Mouse (Mus musculus): ENCODE measurements around the gene Olfr341.

The Olfr341 gene

GRCm38 (mm10) chr2:36482368-36482767 is at the start of gene Olfr341:
TSS of gene Olfr341 (minus strand) at chr2:36482468.
- DNase-seq, result no peak

GRCm38 (mm10) chr2:36524698-36525097 is 42.4 kb upstream of the Olfr341 start, which contains the start of gene Olfr342:
TSS of gene Olfr342 (plus strand) at chr2:36524998.
- DNase-seq, result no peak

GRCm38 (mm10) chr2:36473634-36474033 is 8.6 kb downstream of the Olfr341 start:
- no peak for DNase-seq

- no peak for DNase-seq
Measured at GRCm38 (mm10) chr2:36452287-36452686, 30.0 kb downstream of the Olfr341 start, which contains the start of gene Olfr340. TSS of gene Olfr340 (plus strand) at chr2:36452587.

Measured in spleen, adult 18-20 months (tissue).